Mouse (Mus musculus) v-Abl transformed pro-B cells (cell line): ENCODE results near the gene Samsn1.
"Not testable (repeated sequence)": the region's sequence is repeated elsewhere in the genome, so short reads cannot be mapped to it uniquely, and the experiment has no call there.

Experiments used
- in situ Hi-C, 2 experiments: fragments of 400-800 bp; cut with MboI; formaldehyde crosslinking; loops; one replicate each; pipeline ENCODE4 v1.15.1; 2025; ENCODE audit not compliant: unreplicated experiment in 2 of 2

The Samsn1 gene

GRCm38 (mm10) chr16:75893470-75893869 is 128.6 kb downstream of the Samsn1 start:
- in situ Hi-C loops, result no loop called here

GRCm38 (mm10) chr16:75889081-75889646 is 132.9 kb downstream of the Samsn1 start:
- in situ Hi-C loops, result no loop called here

- in situ Hi-C loops, result no loop called here
Measured at GRCm38 (mm10) chr16:75887203-75887602, 134.9 kb downstream of the Samsn1 start.

GRCm38 (mm10) chr16:75878885-75879284 is 143.2 kb downstream of the Samsn1 start:
- in situ Hi-C loops, result no loop called here

- in situ Hi-C loops, result no loop called here
Measured at GRCm38 (mm10) chr16:75877170-75877569, 144.9 kb downstream of the Samsn1 start.

GRCm38 (mm10) chr16:75875896-75876295 is 146.2 kb downstream of the Samsn1 start:
- in situ Hi-C loops, result no loop called here

GRCm38 (mm10) chr16:75874508-75874907 is 147.6 kb downstream of the Samsn1 start:
- in situ Hi-C loops, result no loop called here

GRCm38 (mm10) chr16:75872241-75872640 is 149.8 kb downstream of the Samsn1 start:
- in situ Hi-C loops, result no loop called here

GRCm38 (mm10) chr16:75867400-75867799 is 154.7 kb downstream of the Samsn1 start:
- in situ Hi-C loops, result no loop called here

GRCm38 (mm10) chr16:75865505-75865904 is 156.6 kb downstream of the Samsn1 start:
- in situ Hi-C loops, result no loop called here

GRCm38 (mm10) chr16:75864673-75865072 is 157.4 kb downstream of the Samsn1 start:
- in situ Hi-C loops, result no loop called here

DNA sequence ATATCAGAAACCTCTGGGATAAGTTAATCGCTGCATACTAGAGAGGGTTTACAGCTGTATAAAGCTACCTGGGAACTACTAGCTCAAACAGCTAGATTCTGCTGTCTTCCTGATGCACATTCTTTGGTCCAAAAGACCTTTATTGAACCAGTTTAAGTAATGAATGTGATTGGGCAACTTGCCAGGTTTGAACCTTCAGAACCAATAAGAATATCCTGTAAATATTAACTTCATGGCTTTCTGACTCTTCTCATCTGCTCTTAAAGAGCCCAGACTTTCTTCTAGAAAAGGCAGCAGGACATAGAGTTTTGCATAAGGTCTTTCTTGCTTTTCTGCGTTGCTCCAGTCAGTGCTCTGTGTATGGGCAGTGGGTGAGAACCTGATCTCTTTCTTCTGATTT is 165.7 kb downstream of the Samsn1 start:
- in situ Hi-C loops, result no loop called here

DNA sequence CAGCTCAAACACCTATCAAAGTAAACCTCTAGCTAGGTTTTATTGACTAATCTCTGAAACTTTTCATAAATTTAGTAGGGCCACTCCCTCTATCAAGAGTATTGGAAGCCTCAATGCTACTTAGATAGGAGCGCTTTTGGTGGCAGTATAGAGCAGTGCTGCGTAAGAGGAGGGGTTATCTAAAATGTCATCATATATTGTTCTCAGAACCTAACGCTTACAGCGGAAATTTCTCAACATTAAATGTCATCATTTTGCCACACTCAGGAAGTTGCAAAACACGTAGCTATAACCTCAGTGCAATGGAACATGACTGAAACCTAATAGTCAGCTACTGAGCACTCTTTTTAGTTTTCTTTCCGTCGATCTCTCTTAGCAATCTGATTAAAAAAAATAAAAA is 166.7 kb downstream of the Samsn1 start:
- in situ Hi-C loops, result no loop called here

GRCm38 (mm10) chr16:75853556-75854271 is 168.4 kb downstream of the Samsn1 start:
- in situ Hi-C loops, result no loop called here

DNA sequence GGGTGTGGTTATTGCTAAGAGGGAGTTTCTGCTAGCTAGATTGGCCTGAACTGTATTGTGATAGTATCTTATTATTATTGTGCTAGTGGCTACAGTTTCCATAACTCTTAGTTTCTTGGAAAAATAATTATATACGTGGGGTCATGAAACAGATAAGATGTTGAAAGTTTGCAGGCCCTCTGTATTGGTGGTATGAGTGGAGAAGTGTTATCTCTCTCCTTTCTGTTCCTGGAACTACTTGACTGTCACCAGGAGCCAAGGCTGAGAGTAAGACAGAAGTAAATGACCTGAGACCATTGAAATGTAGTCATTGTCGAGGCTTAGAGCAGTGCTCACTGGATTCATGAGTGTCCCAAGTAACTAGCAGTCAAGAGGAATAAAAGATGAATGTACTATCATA is 169.6 kb downstream of the Samsn1 start:
- in situ Hi-C loops, result no loop called here

- in situ Hi-C loops, result no loop called here
Measured at GRCm38 (mm10) chr16:75849039-75849438, 173.0 kb downstream of the Samsn1 start.

- in situ Hi-C loops, result no loop called here
Measured at GRCm38 (mm10) chr16:75843653-75844062, 178.4 kb downstream of the Samsn1 start.

DNA sequence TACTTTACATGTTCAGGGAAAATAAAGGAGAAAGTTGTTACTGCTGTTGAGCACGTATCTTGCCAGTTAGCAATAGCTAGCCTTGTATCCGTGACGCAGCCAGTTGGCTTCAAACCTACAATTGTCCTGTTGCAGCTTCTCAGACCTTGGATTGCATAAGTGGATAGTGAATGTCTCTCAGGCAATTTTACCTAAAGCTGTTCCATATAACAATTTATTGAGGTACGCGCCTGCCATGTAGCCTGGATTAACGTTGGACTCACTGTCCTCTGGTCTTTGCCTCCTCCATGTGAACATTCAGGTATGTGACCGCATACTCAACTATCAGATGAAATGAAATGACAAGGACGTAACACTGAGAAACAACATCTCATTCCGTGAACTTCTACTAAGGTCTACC is 179.1 kb downstream of the Samsn1 start:
- in situ Hi-C loops, result no loop called here

DNA sequence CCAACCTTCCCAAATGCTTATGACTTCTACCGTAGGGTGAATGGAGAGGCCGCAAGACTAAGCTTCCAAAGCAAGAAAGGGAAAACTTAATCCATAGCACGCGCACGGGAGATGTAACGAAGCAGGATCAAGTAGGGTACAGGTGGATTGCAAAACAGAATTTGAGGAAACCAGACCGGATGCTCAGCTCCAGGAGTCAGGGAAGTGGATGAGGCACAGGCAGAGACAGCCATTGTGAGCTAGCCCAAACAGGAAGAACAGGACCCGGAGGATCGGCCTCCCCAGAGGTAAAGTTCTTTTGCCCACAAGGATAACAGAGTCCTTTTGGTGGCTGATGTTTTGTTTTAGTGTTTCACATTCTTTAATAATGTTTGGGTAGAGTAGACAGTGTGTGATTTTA is 179.5 kb downstream of the Samsn1 start:
- in situ Hi-C loops, result no loop called here

GRCm38 (mm10) chr16:75837728-75838451 is 184.2 kb downstream of the Samsn1 start:
- in situ Hi-C loops, result no loop called here

DNA sequence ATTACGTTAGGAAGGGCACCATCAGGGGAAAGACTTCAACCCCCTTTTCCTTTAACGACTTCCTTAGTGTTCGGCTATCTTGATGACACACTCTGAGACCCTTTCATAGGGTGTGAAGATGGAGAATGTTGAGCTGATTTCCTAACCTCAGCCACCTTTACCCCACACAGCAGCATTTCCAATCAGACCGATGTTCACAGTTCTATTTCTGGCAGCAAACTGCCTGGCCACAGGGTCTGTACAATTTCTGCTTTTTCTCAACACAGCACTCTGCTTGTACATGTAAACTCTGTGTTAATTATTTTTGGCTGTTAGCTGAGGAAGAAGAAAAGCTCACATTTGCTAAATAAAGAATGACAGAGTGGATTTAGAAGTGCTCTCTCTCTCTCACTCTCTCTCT is 190.7 kb downstream of the Samsn1 start:
- in situ Hi-C loops, result no loop called here

- in situ Hi-C loops, result not testable (repeated sequence)
Measured at GRCm38 (mm10) chr16:75826949-75827348, 195.1 kb downstream of the Samsn1 start.
